Mouse (Mus musculus) CD4-positive naive resting alpha-beta T cell, adult 76 days (primary cell): ENCODE data around the gene Sema3f. TPM values are rescaled to one million over a fixed set of nuclear protein-coding genes. Genes with fewer than 3 reads are reported as not detected.

Source experiments
- total RNA-seq: library from RNA; stranded (reverse); gene quantifications from one replicate; pipeline ENCODE4 v1.2.4, GENCODE M21; 2023

Gene Sema3f
- 1.3 TPM for total RNA-seq

DNA sequence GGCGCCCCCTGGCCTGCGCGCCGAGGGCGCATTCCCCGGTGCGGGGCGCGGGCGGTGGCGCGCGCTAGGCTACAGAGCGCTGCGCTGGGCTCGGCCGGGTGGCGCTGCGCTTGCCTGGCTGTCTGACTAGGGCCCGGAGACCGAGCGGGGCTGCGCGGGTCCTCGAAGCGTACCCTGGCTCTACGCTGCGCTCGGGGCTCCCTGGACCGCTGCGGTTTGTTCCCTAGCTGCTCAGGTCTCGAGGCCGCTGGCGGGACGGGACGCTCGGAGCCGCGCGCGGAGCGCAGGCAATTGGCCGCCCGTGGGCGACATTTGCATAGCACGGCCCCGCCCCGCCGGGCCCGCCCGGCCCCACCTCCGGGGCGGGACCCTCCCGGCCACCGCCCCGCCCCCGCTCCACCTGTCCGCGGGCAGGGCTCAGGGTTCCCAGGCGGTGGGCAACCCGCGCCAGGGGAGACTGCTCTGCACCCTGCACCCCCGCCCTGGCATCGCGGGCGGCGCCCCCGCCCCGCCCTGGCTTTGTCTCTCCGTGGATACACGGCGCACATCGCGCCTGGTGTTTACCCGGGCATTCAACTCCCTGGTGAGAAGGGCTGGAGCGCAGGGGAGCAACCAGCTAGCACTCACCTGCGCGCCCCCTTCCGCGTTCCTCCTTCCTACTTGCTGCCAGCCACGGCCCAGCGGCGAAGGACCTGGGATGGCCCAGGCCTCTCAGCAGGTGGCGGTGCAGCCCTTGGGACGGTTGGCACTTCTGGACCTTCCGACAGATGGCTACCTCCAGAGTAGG lies at the start of gene Sema3f:
Gene Sema3f (minus strand): TSS at position 779 of the 787 bp plus-strand sequence.

DNA sequence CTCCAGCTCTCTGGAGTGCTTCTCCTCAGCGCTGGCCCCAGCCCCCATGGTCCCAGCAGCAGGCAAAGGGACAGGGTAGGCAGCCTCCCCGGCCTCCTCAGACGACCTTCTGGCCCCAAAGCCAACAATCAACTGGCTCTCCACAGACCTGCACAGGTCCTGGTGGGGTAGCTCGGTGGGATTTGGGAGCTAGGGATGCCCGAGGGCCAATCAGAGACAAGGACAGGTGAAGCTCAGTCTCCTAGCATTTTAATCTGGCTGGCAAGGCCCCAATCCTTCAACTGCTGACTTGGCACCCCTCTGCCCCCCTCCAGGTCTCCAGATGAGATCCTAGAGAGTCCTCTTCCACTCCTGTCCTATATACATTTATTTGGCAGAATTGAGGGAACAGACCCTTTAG lies 30.8 kb downstream of the Sema3f start, which contains the start of gene Gnat1:
Gene Gnat1 (minus strand): TSS at position 212 of the 400 bp plus-strand sequence.

DNA sequence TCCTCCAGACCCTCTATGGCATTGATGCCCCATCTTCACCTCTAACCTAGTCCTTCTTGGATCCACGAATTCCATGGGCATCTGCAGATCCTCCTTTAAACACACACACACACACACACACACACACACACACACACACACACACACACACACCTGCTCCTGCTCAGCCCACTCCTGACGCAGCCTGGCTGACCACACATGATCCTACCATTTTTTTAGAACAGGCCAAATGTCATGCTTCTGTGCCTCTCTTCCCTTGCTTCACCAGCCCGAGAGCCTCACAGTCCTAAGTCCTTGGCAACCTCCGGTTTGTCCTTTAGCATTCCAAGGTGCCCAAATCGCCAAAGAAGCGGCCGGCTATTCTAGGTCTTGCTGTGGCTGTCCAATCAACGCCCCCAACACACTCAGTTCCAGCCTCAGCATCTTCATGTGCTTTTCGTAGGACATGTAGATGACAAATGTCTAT lies 40.8 kb downstream of the Sema3f start, which contains the start of gene Slc38a3:
Gene Slc38a3 (minus strand): TSS at position 51 of the 466 bp plus-strand sequence.

DNA sequence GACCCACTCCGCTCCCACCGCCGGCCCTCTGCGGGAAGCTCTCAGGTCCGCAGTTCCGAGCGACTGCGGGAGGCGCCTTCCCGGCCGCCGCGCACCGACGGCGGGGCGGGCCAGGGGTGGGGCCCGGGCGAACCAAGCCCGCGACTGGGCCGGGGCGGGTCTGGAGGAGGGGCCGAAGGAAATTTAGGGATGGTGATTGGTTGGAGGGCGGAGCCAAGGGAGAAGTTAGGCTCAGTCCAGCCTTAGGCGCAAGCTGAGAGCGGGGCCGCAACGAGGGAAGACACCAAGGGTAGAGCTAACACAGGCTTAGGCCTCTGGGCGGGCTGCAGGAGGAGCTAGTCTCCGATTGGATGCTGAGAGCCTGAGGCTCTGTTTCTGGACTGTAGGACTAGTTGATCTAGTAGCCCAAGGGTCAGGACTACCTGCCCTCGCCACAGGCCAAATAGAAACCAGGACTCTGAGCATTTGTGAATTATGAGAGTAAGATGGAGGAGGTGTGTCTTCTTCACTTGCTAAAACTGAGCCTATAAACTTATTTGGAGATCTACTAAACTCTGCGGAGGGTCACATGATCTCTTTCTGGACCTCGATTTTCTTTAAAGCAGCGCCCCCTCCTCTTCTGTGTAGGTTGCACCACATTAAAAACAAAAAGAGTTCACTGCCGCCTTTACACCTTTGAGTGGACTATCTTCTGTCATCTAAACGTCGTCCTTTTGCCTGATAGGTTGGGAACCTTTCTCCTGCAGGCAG lies 74.8 kb downstream of the Sema3f start, which contains the start of gene Gnai2:
Gene Gnai2 (minus strand): TSS at position 89 of the 750 bp plus-strand sequence.

Other genes starting within 250 kb of the Sema3f start
- 24.4 TPM for gene Tmem115, start 176.5 kb downstream of the Sema3f start, total RNA-seq
- 16.0 TPM for gene Cyb561d2, start 168.3 kb downstream of the Sema3f start, total RNA-seq
- gene Nprl2, start 168.2 kb downstream of the Sema3f start, total RNA-seq: 18.9 TPM
- 1.2 TPM for gene Zmynd10, start 163.2 kb downstream of the Sema3f start, total RNA-seq
- 74.0 TPM for gene Rassf1, start 158.9 kb downstream of the Sema3f start, total RNA-seq
- 13.3 TPM for gene Tusc2, start 147.2 kb downstream of the Sema3f start, total RNA-seq
- gene Hyal2, start 142.5 kb downstream of the Sema3f start, total RNA-seq: 2.3 TPM
- gene Hyal1, start 133.5 kb downstream of the Sema3f start, total RNA-seq: 2.1 TPM
- gene Naa80, start 131.6 kb downstream of the Sema3f start, total RNA-seq: 9.5 TPM
- gene Hyal3, start 129.7 kb downstream of the Sema3f start, total RNA-seq: 1.3 TPM
- gene Ifrd2, start 122.8 kb downstream of the Sema3f start, total RNA-seq: 19.8 TPM
- gene Sema3b, start 101.2 kb downstream of the Sema3f start, total RNA-seq: 0.15 TPM
- 430 TPM for gene Gnai2, start 75.1 kb downstream of the Sema3f start, total RNA-seq
- not detected for gene Slc38a3, start 40.9 kb downstream of the Sema3f start, total RNA-seq
- gene Gnat1, start 30.8 kb downstream of the Sema3f start, total RNA-seq: 2.1 TPM
- 249 TPM for gene Rbm5, start 60.5 kb upstream of the Sema3f start, total RNA-seq
- 149 TPM for gene Rbm6, start 162.8 kb upstream of the Sema3f start, total RNA-seq
- 14.0 TPM for gene Mon1a, start 177.7 kb upstream of the Sema3f start, total RNA-seq
- not detected for gene Mst1r, start 196.4 kb upstream of the Sema3f start, total RNA-seq
- not detected for gene Actl11, start 218.0 kb upstream of the Sema3f start, total RNA-seq
- not detected for gene Camkv, start 225.2 kb upstream of the Sema3f start, total RNA-seq
- gene Traip, start 239.7 kb upstream of the Sema3f start, total RNA-seq: 7.0 TPM